Mouse (Mus musculus) layer of hippocampus, postnatal 10 days (tissue): ENCODE results near the gene Phlpp1. TPM values are rescaled to one million over a fixed set of nuclear protein-coding genes. Genes with fewer than 3 reads are reported as not detected.

Source experiments
- DNase-seq, 2 experiments: peaks; one replicate each; pipeline ENCODE4 v3.0.0; 2021; ENCODE audit warnings: low spot score in 2 of 2
- total RNA-seq, 2 experiments: library from RNA; stranded (reverse); gene quantifications; 2 replicates each; pipeline ENCODE4 v1.2.3; 2021

The Phlpp1 gene
- total RNA-seq, 2 experiments from 2014 or later, result 56.4 to 64.3 TPM

- DNase-seq, result no peak
These were observed 21.4 kb downstream of the Phlpp1 start for GRCm38 (mm10) chr1:106192864-106193470.

- no peak for DNase-seq
These were observed 21.9 kb downstream of the Phlpp1 start for GRCm38 (mm10) chr1:106193487-106193886.

- no peak for DNase-seq
These were observed 22.7 kb downstream of the Phlpp1 start for GRCm38 (mm10) chr1:106194263-106194662.

- no peak for DNase-seq
These were observed 26.4 kb downstream of the Phlpp1 start for GRCm38 (mm10) chr1:106197991-106198390.

GRCm38 (mm10) chr1:106199109-106199508, 27.6 kb downstream of the Phlpp1 start:
- DNase-seq, result no peak

- peak; percentile 63 to 79 for DNase-seq
These were observed 28.1 kb downstream of the Phlpp1 start for GRCm38 (mm10) chr1:106199686-106200085.

- DNase-seq, result no peak
These were observed 29.5 kb downstream of the Phlpp1 start for GRCm38 (mm10) chr1:106201025-106201424.

- DNase-seq, result peak in 1 of 2 experiments; percentile 18
These were observed 30.4 kb downstream of the Phlpp1 start for GRCm38 (mm10) chr1:106201929-106202328.

- DNase-seq, result no peak
These were observed 32.4 kb downstream of the Phlpp1 start for GRCm38 (mm10) chr1:106203942-106204341.

- no peak for DNase-seq
These were observed 32.8 kb downstream of the Phlpp1 start for GRCm38 (mm10) chr1:106204350-106204749.

GRCm38 (mm10) chr1:106208581-106208980, 37.0 kb downstream of the Phlpp1 start:
- DNase-seq, result no peak

GRCm38 (mm10) chr1:106210461-106210860, 38.9 kb downstream of the Phlpp1 start:
- DNase-seq, result no peak

GRCm38 (mm10) chr1:106211146-106211545, 39.6 kb downstream of the Phlpp1 start:
- DNase-seq, result no peak

- DNase-seq, result no peak
These were observed 48.9 kb downstream of the Phlpp1 start for GRCm38 (mm10) chr1:106220431-106220830.

- DNase-seq, result no peak
These were observed 49.8 kb downstream of the Phlpp1 start for GRCm38 (mm10) chr1:106221371-106221770.

GRCm38 (mm10) chr1:106221964-106222363, 50.4 kb downstream of the Phlpp1 start:
- no peak for DNase-seq

- DNase-seq, result no peak
These were observed 55.1 kb downstream of the Phlpp1 start for GRCm38 (mm10) chr1:106226613-106227012.

GRCm38 (mm10) chr1:106230313-106230712, 58.8 kb downstream of the Phlpp1 start:
- no peak for DNase-seq

GRCm38 (mm10) chr1:106231345-106231744, 59.8 kb downstream of the Phlpp1 start:
- DNase-seq, result no peak

- DNase-seq, result no peak
These were observed 60.4 kb downstream of the Phlpp1 start for GRCm38 (mm10) chr1:106231805-106232459.

GRCm38 (mm10) chr1:106232460-106232850, 60.9 kb downstream of the Phlpp1 start:
- no peak for DNase-seq

- no peak for DNase-seq
These were observed 65.4 kb downstream of the Phlpp1 start for GRCm38 (mm10) chr1:106236986-106237385.

- no peak for DNase-seq
These were observed 68.6 kb downstream of the Phlpp1 start for GRCm38 (mm10) chr1:106240116-106240685.
